Mouse (Mus musculus) gastrocnemius, postnatal 10 days (tissue): ENCODE results near the gene Npff. TPM values are rescaled to one million over a fixed set of nuclear protein-coding genes. Genes with fewer than 3 reads are reported as not detected.

ENCODE experiments used
- DNase-seq: peaks from one replicate; pipeline ENCODE4 v3.0.0; 2021; ENCODE audit warnings: mixed read lengths
- total RNA-seq, 2 experiments: library from RNA; stranded (reverse); gene quantifications; 2 replicates each; pipeline ENCODE4 v1.2.3; 2021

The Npff gene
- total RNA-seq, 2 experiments from 2014 or later: 1.2 to 3.4 TPM

DNA sequence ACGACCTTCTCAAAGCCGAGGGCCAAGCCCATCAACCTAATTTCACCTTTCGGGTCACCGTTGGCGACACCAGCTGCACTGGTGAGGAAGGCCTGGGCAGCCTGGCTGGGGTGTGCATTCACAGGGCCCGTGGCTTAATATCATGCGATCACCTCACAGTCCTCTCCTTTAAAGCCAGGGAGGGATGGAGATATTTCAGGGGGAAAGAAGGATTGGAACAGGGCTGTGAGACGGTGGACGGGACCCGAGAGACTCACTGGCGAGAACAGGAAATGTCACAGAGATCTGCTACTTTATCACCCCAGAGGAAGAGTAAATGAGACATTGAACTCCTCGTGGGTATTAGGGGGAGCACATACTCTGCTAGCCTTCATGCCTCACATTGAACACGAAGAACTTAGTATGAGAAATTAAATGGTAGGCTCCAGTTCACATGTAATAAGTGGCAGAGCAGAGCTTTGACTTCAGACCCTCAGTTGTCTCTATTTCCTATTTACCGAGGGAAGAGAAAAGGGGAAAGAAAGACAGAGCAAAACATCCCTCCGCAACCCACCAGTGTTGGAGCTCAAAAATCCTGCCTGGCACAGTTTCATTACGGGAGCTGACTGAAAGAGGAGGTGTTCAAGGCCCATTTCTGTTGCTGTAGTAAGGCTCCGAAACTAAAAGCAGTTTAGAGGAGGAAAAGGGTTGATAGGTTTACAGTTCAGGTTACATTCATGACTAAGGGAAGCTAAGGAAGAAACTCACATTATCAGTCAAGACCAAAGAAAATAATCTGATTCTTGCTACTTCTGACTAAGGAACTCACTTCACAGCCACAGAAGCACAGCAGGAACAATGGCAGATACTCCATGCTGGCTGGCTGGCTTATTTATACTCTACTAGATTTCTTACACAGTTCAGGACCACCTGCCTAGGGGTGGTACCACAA lies 5.3 kb downstream of the Npff start:
- no peak for DNase-seq

DNA sequence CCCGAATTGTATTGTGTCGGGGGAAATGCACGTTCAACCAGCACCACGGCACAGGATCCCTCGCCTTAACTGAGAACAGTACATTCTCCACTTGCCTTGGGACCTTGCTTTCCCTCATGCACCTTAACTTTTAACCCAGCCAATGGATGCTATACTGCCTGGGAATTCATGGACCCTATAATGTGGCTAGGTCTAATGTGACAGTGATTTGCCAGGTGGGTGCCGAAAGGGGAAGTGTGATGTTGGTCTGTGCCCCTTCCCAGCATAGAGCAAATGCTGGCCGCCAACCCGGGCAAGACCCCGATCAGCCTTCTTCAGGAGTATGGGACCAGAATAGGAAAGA lies 5.9 kb downstream of the Npff start:
- no peak for DNase-seq

GRCm38 (mm10) chr15:102517976-102518858 lies 6.5 kb downstream of the Npff start, which contains the start of gene Tarbp2:
TSS of gene Tarbp2 (plus strand) at chr15:102518192.
- DNase-seq: peak; percentile 97

DNA sequence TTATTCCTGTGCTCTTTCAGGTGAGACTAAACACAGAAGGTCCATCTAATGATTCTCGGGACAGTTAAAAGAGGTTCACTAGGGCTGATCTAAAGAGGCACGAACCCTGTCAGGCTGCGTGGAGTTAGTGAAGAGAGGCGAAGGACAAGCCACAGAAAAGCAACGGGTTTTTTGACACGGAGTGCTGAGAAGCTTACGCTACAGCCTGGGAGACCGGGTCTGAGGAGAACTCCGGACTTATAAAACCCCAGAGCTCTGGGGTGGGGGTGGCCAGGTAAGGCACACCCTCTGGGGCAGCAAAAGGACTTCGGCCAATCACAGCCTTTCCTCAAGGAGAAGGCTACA lies 7.1 kb downstream of the Npff start:
- no peak for DNase-seq

DNA sequence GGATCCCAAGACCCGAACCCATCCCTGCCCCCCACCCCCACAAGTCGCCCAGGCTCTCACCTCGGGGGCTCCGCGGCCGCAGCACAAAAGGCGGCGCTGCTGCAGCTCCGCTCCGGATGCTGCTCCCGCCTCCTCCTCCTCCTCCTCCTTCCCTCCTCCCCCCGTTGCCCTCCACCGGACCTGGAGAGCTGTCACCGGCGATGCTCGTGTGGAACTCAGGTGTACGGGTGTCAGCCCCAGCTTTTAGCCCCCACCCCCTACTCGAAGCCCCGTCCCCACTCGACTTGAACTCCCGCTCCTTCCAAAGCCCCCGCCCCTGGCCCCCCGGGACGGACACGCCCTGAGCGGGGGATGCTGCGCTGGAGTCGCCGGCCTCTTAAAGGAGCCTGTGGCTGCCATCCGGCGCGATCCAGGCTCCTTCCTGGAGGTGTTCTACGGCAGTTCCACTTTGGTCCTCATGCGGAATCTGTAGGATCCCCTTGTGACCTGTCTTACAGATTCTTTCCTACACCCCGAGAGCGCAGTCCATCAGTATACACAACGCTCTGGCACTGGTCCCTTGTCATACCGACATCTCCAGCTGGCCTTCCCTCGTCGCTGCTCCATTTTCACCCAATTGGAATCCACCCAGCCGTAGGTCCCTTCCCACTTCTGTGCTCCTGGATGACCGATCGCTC lies 7.9 kb downstream of the Npff start, which contains the start of gene Map3k12:
TSS of gene Map3k12 (minus strand) at position 337 of the 677 bp plus-strand sequence.
- DNase-seq: peak; percentile 71

DNA sequence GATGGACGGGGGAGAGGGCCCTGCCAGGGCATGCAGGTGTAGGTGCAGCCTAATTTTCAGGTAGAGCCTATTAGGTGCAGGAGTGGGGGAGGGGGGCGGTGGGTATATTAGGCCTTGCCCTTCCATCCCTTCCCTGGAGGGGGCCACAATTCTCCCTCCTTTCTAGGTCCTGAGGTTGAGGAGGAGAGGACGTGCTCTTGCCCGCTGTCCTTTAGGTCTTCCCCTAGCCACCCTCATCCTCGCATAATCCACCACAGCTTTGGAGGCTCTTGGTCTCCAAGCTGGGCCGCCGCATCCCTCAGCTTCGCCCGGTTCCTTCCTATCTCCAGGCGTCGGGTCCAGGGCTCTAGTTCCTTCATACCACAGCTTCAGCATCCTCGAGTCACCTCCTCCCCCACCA lies 8.4 kb downstream of the Npff start:
- no peak for DNase-seq

- no peak for DNase-seq
These were observed 9.0 kb downstream of the Npff start for GRCm38 (mm10) chr15:102515791-102516190.

GRCm38 (mm10) chr15:102515261-102515660 lies 9.5 kb downstream of the Npff start:
- no peak for DNase-seq

DNA sequence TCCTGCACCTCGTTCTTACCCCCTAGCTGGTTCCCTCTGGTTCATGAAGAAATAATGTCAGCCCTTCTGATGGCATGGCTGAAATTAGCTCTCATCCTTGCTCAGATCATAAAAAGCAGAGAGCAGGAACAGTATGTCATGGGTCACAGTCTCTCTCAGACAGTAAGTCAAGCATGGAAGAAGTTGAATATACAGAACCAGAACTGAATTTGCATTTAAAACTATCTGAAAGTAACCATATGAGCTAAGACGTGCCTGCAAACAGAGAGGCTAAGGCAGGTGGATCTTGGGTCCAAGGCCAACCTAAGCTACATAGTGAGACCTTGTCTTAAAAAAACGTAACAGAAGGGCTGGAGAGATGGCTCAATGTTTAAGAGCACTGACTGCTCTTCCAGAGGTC lies 11.7 kb downstream of the Npff start:
- no peak for DNase-seq

DNA sequence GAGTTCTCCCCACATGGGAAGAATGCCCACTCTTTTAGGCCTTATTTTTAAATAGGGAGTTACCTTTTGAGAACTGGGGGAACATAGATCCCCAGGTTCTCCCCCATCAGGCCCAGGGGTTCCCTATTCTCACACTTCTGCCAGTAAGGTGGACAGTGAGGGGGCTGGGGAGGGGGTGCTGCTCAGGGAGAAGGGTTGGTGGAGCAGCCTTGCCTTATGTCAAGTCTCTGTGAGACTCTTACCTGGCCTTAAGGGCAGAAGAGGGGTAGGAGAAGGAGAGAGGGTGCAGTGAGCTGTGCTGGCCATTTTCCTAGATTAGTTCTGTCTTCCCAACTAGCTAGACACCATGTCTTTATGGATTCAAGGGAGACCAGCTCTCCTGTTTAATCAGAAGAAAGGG lies 12.3 kb downstream of the Npff start:
- DNase-seq: no peak

GRCm38 (mm10) chr15:102512010-102512409 lies 12.7 kb downstream of the Npff start:
- DNase-seq: no peak

GRCm38 (mm10) chr15:102511285-102511833 lies 13.4 kb downstream of the Npff start:
- DNase-seq: no peak

DNA sequence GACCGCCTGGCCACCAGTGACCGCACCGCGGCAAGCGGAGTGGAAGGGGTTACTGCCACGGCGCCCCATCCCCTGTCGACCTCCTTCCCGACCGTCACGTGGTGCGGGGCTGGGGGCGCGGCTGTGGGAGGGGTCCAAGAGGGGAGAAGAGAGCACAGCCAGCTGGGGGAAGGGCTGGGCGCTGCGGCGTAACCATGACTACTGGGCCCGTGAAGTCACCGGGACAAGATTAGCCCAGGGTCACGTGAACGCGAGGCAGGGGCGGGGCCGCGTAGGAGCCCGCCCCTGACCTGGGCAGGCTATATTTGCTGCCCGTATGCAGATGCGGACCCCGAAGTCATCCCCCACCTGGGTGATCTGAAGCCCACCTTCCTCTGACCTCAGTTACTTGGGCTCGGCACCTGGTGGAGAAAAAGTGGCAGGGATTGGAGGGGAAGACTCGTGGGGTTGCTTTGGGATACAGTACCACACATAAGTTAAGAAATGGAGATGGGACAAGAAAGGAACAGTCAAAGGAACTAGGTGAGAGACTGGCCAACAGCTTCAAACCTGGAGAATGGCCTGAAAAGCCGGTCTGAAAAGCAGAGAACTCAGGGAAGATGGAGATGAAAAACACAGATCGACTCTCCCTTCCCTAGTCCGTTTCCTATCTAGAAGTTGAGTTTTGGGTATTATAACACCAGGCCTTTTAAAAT lies 14.0 kb downstream of the Npff start:
- peak; percentile 77 for DNase-seq

DNA sequence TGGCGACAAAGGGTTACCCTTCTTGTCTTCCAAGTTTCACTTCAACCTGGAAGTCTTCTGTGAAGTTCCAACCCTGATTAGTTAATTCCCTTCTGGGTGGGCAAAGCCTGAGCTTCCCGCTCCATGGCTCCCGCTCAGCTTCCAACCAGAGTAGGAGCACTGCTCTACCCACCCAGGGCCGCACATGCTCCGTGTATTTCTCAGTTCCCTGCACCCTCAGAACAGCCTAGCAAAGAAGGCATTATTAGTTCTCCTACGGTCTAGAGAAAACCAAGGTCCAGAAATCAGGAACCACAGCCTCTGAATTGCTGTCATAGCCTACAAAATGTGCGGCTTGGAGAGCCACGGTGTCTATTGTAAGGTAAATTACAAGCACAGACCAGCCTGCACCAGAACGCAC lies 14.6 kb downstream of the Npff start:
- no peak for DNase-seq

DNA sequence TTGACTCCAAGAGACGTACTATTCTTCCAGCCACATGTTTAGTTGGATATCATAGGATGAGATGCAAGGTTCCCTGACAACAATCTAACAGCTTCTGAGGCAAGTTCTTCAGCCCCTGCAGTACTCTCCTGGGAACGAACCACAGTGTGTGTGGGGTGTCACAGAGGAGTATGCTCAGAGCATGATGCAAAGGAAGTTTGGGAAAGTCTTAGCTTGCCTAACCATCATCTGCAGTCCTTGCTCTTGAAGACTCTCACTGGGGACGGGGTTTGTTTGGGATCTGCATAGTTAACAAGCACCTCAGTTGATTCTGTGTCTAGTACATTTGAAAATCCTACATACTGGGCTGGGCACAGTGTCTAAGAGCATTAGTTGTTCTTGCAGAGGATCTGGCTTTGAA lies 16.4 kb downstream of the Npff start:
- no peak for DNase-seq

DNA sequence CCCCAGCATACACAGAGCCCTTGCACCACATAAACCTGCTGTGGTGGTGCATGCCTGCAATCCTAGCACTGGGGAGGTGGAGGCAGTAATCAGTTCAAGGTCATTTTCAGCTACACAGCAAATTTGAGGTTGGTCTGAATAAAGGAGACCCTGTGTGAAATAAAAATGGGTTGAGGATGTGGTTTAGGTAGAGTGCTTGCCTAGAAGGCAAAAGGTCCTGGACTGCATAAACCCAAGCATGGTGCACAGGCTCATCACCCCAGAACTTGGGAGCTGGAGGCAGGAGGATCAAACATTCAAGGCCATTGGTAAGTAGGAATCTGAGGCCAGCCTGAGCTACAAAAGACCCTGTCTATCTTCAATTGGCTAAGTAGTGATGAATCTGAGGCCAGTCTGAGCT lies 17.2 kb downstream of the Npff start:
- DNase-seq: no peak

DNA sequence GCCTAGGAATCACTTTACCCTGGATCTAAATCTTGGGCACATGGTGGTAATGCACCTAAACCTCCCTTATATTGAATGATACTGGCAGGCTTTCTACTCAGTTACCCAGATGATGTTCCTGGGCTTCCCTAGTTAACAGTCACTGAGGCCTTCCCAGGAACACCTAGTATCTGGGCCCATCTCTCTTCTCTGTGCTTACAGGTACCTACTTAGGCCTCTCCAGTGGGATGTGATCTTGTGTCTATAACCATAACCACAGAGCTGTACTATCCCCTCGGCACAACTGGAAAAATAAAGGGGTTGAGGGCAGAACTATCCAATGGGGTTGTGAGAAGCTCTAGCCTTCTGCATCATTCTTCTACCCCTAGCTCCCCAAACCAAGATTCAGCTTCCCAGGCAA lies 17.9 kb downstream of the Npff start:
- DNase-seq: no peak

DNA sequence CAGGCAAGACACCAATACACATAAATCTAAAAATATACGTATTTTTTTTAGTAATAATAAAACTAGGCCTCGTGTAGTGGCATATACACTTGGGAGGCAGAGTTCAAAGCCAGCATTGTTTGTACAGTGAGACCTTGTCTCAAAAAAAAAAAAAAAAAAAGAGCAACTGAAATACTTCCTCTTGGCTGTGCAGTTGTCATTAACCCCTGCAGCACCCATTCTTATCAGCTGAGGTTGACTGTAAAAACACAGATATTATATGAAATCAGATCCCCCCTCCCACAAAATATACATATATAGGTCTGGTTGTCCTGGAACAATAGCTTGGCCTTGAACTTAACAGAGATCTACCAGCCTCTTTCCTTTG lies 18.3 kb downstream of the Npff start:
- DNase-seq: no peak

- no peak for DNase-seq
These were observed 18.8 kb downstream of the Npff start for GRCm38 (mm10) chr15:102505770-102506463.

DNA sequence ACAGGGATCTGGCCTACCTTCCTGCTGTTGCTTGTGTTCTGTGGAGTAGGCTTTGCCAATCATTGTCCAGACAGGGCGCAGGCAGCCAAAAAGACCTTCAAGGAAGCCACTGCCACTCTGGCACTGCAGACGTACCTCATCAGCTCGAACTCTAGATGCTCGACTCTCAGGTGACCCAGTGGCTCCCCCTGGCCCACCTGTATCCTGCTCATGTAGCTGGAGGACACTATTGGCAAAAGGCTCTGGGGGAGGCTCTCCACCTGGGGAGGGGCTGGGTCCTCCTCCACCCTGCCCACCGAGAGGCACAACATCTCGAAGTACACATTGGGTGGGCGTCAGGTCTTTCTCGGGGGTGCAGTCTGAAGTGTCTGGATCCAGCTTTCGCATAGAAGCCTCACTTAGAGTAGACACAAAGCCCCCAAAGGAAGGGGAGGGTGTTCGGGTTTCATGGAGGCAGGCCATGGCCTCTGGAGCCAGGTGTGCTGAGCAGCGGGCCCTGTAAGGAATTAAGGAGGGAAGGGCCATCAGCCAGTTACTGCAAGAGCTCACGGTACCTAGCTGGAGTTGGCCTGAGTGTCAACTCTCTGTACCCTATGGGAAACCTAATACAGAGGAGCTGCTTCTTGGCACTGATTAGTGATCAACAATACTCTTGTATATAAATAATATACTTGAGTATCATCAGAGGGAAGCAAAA lies 19.5 kb downstream of the Npff start:
- DNase-seq: no peak
